Mouse (Mus musculus) liver, postnatal 0 days (tissue): ENCODE results near the gene Wdr37.
"Not testable (repeated sequence)": the region's sequence is repeated elsewhere in the genome, so short reads cannot be mapped to it uniquely, and the experiment has no call there.

Experiments
- CTCF ChIP-seq: sonication (generic); IDR thresholded peaks from 2 replicates; pipeline ENCODE4 v1.5.1; 2016; ENCODE audit warnings: antibody characterized with exemption, low read depth
- EP300 ChIP-seq: IDR thresholded peaks from 2 replicates; pipeline ENCODE4 v1.6.1; 2016; ENCODE audit warnings: antibody characterized with exemption, low read depth, mild to moderate bottlenecking

GRCm38 (mm10) chr13:8913890-8914289, 42.2 kb upstream of the Wdr37 start:
- TF ChIP-seq CTCF, EP300: not testable (repeated sequence)
